Mouse (Mus musculus) cerebellum, postnatal 25 days (tissue): Measurements from ENCODE around the gene Pdzd2.

Source experiments
- DNase-seq, 2 experiments: peaks; one replicate each; pipeline ENCODE4 v3.0.0; 2021; ENCODE audit warnings: mixed read lengths in 2 of 2

Pdzd2 gene

GRCm38 (mm10) chr15:12739277-12740247 lies at the start of gene Pdzd2:
TSS of gene Pdzd2 (minus strand) at chr15:12739924.
- peak; percentile 89 for DNase-seq

- DNase-seq, result no peak
Measured at GRCm38 (mm10) chr15:12789406-12789867, 49.7 kb upstream of the Pdzd2 start.

GRCm38 (mm10) chr15:12788536-12788935 lies 48.8 kb upstream of the Pdzd2 start:
- DNase-seq, result no peak

GRCm38 (mm10) chr15:12781729-12782326 lies 42.1 kb upstream of the Pdzd2 start:
- no peak for DNase-seq

GRCm38 (mm10) chr15:12781296-12781695 lies 41.6 kb upstream of the Pdzd2 start:
- no peak for DNase-seq

- no peak for DNase-seq
Measured at GRCm38 (mm10) chr15:12774149-12774753, 34.5 kb upstream of the Pdzd2 start.

GRCm38 (mm10) chr15:12770958-12771357 lies 31.2 kb upstream of the Pdzd2 start:
- DNase-seq, result no peak

GRCm38 (mm10) chr15:12766848-12767247 lies 27.1 kb upstream of the Pdzd2 start:
- DNase-seq, result no peak

GRCm38 (mm10) chr15:12763147-12763546 lies 23.4 kb upstream of the Pdzd2 start:
- no peak for DNase-seq

- no peak for DNase-seq
Measured at GRCm38 (mm10) chr15:12762258-12762913, 22.7 kb upstream of the Pdzd2 start.

GRCm38 (mm10) chr15:12760747-12761146 lies 21.0 kb upstream of the Pdzd2 start:
- no peak for DNase-seq

GRCm38 (mm10) chr15:12758461-12758860 lies 18.7 kb upstream of the Pdzd2 start:
- DNase-seq, result no peak

GRCm38 (mm10) chr15:12757757-12758156 lies 18.0 kb upstream of the Pdzd2 start:
- no peak for DNase-seq

- peak; percentile 22 to 40 for DNase-seq
Measured at GRCm38 (mm10) chr15:12753201-12753600, 13.5 kb upstream of the Pdzd2 start.

- no peak for DNase-seq
Measured at GRCm38 (mm10) chr15:12750963-12751362, 11.2 kb upstream of the Pdzd2 start.

- DNase-seq, result no peak
Measured at GRCm38 (mm10) chr15:12749549-12750301, 10.0 kb upstream of the Pdzd2 start.

GRCm38 (mm10) chr15:12742117-12742906 lies 2.6 kb upstream of the Pdzd2 start:
- no peak for DNase-seq

GRCm38 (mm10) chr15:12738301-12739093 lies 1.2 kb downstream of the Pdzd2 start:
- peak; percentile 15 to 16 for DNase-seq

GRCm38 (mm10) chr15:12735208-12735607 lies 4.5 kb downstream of the Pdzd2 start:
- no peak for DNase-seq

- no peak for DNase-seq
Measured at GRCm38 (mm10) chr15:12734221-12734620, 5.5 kb downstream of the Pdzd2 start.
